Mouse (Mus musculus) myocyte (in vitro differentiated cells): ENCODE data around the gene Agt.

Experiments
- CEBPB ChIP-seq: IDR thresholded peaks from 2 replicates; pipeline ENCODE4 v1.6.1; 2011; ENCODE audit warnings: mild to moderate bottlenecking, moderate library complexity; ENCODE audit not compliant: poor library complexity, insufficient read depth, severe bottlenecking
- E2F4 ChIP-seq: IDR thresholded peaks from one replicate; pipeline ENCODE4 v1.6.1; 2011; ENCODE audit warnings: mild to moderate bottlenecking, control low read depth, moderate library complexity; ENCODE audit not compliant: insufficient read depth
- MAX ChIP-seq: IDR thresholded peaks from one replicate; pipeline ENCODE4 v1.6.1; 2011; ENCODE audit warnings: low read depth, mild to moderate bottlenecking, control low read depth
- MYOD1 ChIP-seq, 3 experiments: IDR thresholded peaks; one replicate each; pipeline ENCODE4 v1.6.1; 2011; ENCODE audit warnings: control low read depth in 2 of 3, low read depth in 2 of 3, mild to moderate bottlenecking in 2 of 3, moderate library complexity in 1 of 3; ENCODE audit not compliant: insufficient read length in 2 of 3, control insufficient read depth in 1 of 3
- POLR2A ChIP-seq: IDR thresholded peaks from one replicate; pipeline ENCODE4 v1.6.1; 2011; ENCODE audit warnings: low read depth, mild to moderate bottlenecking, control low read depth, moderate library complexity; ENCODE audit not compliant: insufficient read length
- SRF ChIP-seq: IDR thresholded peaks from one replicate; pipeline ENCODE4 v1.6.1; 2011; ENCODE audit warnings: low read depth; ENCODE audit not compliant: control insufficient read depth, insufficient read length
- TCF12 ChIP-seq: IDR thresholded peaks from one replicate; pipeline ENCODE4 v1.6.1; 2011; ENCODE audit warnings: mild to moderate bottlenecking, control low read depth; ENCODE audit not compliant: poor library complexity, insufficient read depth, severe bottlenecking
- TCF3 ChIP-seq: IDR thresholded peaks from one replicate; pipeline ENCODE4 v1.6.1; 2011; ENCODE audit warnings: low read depth, control low read depth; ENCODE audit not compliant: insufficient read length
- USF1 ChIP-seq: IDR thresholded peaks from one replicate; pipeline ENCODE4 v1.6.1; 2011; ENCODE audit warnings: low read depth, mild to moderate bottlenecking, control low read depth, moderate library complexity

- TF ChIP-seq MAX (no peak), SRF (no peak), USF1 (no peak), POLR2A (no peak), TCF12 (no peak), CEBPB (no peak), TCF3 (no peak), MYOD1 (IDR thresholded peaks at IDR 0.05; ENCODE audit: control insufficient read depth in 1 of 3, insufficient read length in 2 of 3, low read depth in 2 of 3) (no peak), E2F4 (no peak)
Measured at GRCm38 (mm10) chr8:124543272-124543671, 26.2 kb downstream of the Agt start.
